Mouse (Mus musculus): ENCODE data around the gene Filip1. TPM values are rescaled to one million over a fixed set of nuclear protein-coding genes. Genes with fewer than 3 reads are reported as not detected.

Gene Filip1
- total RNA-seq, 2 experiments from 2014 or later, result 0.38 TPM; not detected in 1

DNA sequence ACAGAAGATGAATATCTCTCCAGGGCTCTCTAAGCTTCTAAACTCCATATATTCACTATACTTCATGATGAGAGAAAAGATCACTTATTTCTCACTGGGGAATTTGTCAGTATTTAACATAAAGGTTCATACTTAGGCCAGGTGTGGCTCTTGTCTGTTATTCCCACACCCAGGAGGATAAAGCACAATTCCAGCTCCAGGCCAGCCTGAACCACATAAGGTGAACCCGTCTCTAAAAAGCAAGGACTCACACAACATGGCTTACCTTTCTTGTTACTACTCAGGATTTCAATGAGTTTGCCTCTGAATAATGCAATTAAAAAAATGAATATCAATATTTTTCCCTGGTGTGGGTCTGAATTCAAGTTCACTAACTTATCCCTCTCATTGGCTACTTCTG is 23.6 kb downstream of the Filip1 start:
- no peak for ATAC-seq (replicated peaks; ENCODE audit: low FRiP score, poor library complexity, severe bottlenecking)

DNA sequence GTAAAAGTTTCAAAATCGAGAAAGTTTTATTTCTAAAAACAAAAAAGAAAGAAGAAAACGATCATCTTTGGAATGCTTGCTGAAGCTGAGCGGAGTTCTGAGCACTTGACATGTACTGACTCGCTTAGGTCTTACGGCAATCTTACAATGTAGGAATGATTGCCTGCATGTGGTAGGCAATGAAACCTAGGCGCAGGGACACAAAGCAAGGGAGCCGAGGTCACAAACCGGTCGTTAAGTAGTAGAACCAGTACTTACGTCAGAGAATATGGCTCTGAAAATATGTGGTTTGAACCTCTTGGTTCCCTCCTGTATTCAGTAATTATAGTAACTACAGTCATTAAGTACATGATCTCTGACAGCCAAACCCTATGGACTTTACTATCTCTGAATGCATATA is 29.4 kb downstream of the Filip1 start:
- ATAC-seq (replicated peaks; ENCODE audit: low FRiP score, poor library complexity, severe bottlenecking), result no peak

DNA sequence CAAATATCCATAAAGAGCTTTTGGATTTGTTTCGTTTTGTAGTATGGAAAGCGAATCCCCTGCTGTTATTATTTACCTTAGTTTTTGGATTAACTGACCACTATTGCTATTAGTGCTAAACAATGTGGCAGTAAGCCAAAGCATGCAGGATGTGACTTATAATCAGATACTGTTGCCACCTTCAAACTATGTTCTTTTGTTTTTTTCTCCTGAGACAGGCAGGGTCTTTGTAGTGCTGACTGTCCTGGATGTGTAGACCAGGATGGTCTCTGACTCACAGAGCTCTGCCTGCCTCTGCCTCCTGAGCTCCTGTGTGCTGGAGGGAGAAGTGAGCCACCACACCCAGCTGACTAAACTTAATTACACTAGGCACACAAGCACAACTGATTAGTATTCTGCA is 33.4 kb downstream of the Filip1 start:
- ATAC-seq (replicated peaks; ENCODE audit: low FRiP score, poor library complexity, severe bottlenecking), result no peak

DNA sequence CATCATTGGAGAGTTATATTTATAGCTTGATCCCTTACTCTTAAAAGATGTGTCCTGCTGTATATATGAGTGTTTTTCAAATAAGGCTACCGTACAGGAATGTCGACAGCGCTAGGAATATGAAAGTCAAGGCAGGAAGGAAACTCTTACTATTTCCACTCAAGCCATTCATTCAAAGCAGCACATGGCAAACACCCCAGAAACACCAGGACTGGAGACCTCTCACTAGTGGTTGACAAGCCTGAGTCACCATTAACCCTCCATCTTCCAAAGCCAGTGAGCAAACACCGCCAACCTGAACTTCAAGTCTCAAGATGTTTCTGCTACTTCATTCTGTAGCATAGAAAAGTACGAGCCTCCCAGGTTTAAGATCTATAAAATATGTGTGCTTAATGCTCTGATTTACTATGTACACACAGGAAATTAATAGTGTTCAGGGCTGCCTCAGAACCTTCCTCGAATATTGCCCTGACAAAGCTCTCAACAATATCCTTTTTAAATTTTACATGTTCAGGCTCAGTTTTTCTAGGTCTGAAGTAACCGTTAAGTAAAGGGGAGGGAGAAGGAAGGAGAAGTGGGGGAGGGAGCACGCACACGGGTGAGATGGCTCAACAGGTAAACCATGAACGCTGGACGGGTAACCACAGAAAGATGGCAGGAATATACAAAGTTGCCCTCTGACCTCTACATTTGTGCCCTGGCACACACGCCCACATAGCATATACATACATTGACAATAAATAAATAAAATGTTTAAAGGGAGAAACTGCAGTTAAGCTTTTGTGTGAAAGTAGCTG is 34.2 kb downstream of the Filip1 start:
- no peak for ATAC-seq (replicated peaks; ENCODE audit: low FRiP score, poor library complexity, severe bottlenecking)

DNA sequence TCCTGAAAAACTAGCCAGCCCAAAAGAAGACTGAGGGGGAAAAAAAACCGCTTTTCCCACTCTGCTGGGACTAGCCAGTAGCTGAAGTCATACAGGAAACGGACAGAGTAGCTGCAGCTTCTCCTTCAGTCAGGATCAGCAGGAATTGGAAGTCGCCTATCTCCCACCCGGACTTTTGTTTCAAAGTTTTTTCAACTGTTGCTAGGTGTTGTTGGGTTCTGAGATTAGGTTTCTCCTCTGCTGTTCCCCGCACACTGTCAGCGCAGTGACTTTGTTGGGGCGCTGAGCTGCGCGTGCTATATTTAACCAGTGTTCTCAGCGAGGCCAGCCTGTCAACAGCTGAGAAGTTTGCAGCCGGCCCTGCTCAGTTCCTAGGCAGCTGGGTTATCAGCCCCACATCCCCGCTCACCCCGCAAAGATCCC is 35.1 kb downstream of the Filip1 start:
- no peak for ATAC-seq (replicated peaks; ENCODE audit: low FRiP score, poor library complexity, severe bottlenecking)

DNA sequence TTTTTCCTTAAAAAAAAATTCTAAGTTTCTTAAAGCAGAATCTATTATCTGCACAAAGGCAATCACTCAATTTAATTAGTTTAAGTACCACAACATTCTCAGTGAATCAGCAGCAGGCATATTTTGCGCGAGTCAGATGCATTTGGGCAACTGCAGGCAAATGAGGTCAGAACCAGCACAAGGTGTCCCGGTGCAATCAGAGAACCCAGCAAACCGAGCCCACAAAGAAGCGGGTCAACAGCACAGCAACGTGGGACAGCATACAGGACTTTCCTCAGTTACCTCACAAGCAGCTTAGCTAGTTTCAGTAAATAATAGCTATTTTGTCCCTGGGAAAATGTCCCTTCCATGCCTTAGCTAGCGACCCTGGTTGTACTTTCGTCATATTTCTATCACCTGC is 35.9 kb downstream of the Filip1 start:
- ATAC-seq (replicated peaks; ENCODE audit: low FRiP score, poor library complexity, severe bottlenecking), result no peak

DNA sequence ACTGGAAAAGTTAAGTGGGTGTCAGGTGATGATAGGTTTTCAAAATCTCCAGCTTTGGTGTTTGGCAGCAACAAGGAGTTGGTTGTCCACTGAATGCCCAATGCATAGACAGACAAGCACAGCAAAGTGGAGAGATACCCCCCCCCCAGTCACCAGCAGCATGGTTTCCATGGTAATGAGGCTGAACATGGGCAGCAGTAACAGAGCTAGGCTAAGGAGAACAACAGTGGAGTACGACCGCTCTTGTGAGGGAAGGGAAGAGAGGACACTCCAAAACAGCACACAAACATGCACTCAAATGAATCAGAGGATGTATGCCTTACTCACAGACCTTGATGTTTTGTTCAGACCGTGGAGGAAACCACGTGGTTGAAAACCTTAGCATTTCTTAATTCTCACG is 37.5 kb downstream of the Filip1 start:
- ATAC-seq (replicated peaks; ENCODE audit: low FRiP score, poor library complexity, severe bottlenecking), result no peak

DNA sequence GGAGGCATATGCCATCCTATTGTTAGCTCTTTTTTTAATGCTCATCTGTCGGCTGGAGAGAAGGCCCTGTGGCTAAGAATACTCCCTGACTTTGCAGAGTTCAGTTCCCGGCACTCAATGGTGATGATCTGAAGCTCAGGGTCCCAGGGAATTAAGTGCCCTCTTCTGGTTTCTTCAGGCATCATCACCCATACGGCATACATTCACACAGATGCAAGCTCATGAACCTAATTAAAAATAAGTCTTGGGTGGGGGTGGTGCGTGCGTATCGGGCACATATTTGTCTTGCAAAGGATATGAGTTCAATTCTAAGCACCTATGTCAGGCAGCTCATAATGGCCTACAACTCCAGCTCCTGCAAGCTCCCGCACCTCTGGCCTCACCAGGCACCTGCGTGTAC is 39.1 kb downstream of the Filip1 start:
- no peak for ATAC-seq (replicated peaks; ENCODE audit: low FRiP score, poor library complexity, severe bottlenecking)

DNA sequence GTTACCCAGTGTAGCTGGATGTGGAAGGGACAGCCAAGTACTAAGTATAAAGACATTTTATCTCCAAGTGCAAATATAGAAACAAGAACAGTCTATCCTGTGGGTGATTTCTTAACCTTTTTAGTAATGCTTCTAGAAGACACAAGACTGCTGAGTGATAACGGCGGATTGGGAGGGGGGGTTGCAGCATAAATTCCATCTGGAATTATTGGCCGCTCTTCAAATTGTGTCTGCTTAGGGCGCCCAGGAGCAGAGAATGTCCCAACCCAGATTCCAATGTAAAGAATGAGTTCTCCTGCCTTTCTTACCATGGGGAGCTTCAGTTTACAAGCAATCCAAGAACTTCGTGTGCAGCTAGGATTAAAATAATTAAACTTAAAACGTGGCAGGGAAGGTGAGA is 39.9 kb downstream of the Filip1 start:
- ATAC-seq (replicated peaks; ENCODE audit: low FRiP score, poor library complexity, severe bottlenecking), result no peak

DNA sequence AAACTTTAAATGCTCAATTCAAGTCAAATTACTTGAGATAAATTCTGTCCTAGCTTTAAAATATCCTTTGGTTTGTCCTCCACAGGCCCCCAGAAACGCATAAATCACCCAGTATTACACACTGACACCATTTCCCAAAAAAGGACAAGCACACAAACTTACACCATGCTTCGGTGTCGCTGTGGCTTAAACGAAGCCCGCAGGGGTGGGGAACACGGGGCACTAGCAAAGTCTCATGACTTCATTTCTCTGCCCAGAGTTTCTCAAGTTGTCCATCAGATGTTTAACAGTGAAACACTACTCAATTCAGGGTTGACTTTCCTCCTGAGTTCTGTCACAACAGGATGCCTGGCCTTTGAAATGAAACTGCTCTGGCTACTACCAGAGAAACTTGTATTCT is 41.0 kb downstream of the Filip1 start:
- ATAC-seq (replicated peaks; ENCODE audit: low FRiP score, poor library complexity, severe bottlenecking), result no peak

DNA sequence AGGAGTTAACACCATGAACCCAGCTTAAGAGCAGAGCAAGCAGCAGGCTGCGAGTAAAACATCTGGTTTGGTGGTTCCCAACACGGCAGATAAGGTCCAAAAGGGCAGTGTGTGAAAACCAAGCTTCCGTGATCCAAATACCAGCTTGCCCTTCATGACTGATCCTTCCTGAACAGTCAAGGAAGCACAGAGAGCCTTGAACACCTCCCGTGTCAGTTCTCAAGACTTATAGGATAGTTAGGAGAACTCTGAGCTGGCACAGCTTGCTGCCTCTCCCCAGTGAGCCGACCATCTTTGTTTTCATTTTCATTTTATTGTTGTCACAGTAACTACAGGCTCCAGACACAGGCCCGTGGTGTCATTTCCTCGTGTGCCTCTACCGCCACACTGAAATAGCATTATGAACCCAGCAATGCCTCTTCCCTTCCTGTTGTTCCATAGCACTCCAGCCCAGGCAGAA is 42.0 kb downstream of the Filip1 start:
- no peak for ATAC-seq (replicated peaks; ENCODE audit: low FRiP score, poor library complexity, severe bottlenecking)

DNA sequence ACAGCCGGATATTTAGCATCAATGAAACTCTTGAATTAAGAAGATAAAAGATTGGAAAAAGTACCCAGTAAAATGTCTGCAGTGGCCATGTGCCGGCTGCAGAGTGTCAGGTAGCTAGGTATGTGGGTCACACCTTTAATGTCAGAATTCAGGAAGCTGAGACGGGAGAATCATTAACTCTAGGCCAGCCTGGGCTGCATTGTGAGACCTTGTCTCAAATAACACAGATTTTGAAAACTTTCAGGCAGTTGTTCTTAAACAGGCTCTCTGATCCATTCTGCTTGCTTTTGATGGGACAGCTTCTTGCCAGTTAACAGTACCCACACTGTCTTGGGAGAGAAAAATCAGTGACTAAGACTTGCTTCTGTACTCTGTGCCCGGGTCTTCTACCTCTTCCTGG is 43.1 kb downstream of the Filip1 start:
- ATAC-seq (replicated peaks; ENCODE audit: low FRiP score, poor library complexity, severe bottlenecking), result no peak

DNA sequence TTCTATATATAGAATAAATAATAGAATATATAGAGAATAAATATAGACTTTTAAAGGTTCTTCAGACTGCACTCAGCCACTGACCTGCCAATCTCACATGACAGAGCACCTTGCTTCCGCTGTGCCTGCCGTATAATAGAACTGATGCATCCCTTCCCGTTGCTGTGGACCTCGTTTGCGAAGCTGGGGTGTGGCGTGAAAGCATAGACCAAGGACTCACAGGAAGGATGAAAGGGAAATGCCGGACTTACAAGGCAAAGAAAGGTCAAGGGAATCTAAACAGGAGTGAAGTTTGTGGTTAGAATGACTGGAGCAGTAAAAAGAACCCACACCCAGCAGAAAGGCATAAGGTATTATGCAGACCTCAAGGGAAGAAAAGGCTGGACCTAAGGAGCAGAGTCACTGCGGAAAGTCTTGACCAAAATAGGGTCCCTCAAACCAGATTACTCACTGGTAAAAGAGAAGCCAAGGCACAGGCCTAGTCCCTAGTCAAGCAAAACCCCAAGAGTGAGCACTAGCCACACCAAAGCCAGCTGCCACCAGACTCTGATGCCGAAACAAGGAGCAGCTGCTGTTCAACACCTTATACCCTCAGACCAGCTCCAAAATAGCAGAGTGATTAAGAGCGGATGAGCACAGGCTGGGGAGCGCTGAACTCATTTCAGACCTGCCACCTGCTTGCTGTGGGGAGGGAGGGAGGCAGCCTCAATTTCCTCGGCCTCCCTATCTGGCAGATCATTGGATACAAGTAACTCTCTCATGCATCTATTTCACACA is 45.8 kb downstream of the Filip1 start:
- no peak for ATAC-seq (replicated peaks; ENCODE audit: low FRiP score, poor library complexity, severe bottlenecking)

DNA sequence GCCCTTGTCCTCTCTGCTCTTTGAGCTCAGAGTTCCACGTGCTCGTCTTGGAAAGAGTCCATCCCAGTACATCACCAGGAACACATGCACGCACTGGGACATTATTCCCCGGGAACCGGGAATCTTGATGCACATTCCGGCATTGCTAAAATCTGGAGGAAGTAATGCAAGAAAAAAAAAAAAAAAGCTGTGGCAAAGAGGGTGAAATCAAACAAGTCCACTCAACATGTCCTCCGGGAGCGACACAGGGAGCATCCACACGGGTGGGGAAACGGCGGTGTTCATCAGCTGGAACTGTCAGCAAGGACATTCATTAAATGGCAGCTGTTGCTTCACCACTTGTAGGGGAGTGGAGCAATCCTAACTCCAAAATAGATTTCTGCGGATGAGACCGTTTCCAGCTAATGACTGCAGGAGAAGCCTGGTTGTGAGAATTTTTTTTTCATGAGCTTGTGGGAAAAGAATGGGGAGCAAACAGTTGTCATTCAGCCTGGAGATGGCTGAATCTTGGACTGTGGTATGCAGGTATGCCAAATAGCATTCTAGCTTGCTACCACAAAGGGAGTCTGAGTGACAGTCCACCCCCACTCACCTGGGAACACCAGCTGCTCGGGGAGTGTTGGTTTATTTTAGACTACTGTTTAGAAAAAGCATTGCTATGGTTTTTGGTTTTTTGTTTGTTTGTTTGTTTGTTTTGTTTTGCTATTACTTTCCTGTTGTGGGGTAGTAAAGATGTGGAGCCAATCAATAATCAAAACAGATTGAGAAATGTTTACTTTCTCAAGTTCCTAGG is 46.9 kb downstream of the Filip1 start:
- ATAC-seq (replicated peaks; ENCODE audit: low FRiP score, poor library complexity, severe bottlenecking), result no peak

DNA sequence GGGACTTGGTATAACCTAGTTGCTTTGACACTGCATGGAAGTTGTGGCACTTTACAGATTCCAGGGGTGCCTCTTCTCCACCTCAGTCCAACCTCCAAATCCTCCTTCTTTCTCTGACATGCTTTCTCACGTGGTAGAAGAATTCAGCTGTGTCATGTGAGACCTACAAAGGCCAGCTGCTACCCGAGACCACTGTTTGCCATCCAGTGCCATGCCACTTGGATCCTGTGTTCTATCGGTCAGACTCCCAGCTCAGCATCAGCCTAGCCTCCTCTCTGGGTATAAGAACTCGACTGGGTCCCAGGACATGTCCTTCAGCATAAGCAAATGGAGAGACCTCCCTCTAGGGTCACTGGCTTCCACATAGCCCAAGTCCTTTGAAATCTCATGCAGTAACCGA is 47.6 kb downstream of the Filip1 start:
- ATAC-seq (replicated peaks; ENCODE audit: low FRiP score, poor library complexity, severe bottlenecking), result no peak

DNA sequence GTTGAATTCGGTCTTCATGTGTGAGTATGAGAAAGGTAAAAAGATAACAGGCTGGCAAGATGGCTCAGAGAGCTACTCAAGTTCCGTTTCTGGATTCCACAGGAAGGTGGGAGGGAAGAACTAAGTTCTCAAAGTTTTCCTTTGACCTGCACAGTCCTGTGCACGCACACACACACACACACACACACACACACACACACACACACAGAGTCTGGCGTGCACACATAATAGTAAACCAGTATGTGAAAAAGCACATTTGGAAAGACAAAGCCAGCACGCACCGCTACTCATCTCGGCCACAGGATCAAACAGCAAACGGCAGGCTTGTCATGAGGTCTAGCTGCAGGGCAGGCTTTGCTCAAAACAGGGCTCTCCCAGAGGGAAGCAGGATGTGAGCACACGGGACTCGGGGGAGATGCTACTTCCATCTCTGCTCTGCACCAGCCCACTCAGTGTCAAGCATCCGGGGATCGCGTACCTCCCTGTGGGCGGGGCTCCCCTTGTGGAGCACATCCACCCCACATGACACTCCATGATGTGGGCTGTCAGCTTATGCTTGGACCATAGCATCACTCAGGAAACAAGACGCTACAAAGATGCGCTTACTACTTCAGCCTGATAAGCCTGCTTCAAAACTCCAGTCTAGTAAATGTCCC is 50.9 kb downstream of the Filip1 start:
- ATAC-seq (replicated peaks; ENCODE audit: low FRiP score, poor library complexity, severe bottlenecking), result no peak

DNA sequence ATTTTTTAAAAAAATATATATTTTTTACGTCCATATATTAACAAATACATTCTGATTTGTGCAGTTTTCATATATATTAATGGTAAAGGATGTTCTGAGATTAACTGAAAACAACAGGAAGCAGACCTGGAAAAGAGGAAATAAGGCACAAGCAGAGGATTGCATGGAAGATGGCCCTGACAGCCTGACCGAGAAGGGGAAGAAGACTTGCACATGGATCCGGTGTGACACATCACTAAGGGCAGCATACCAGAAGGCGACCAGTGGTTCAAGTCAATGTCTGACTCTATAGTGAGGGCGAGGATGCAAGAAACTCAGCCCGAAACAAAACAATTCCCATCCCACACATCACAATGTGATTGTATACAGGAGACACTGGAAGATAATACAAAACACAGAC is 52.2 kb downstream of the Filip1 start:
- no peak for ATAC-seq (replicated peaks; ENCODE audit: low FRiP score, poor library complexity, severe bottlenecking)

DNA sequence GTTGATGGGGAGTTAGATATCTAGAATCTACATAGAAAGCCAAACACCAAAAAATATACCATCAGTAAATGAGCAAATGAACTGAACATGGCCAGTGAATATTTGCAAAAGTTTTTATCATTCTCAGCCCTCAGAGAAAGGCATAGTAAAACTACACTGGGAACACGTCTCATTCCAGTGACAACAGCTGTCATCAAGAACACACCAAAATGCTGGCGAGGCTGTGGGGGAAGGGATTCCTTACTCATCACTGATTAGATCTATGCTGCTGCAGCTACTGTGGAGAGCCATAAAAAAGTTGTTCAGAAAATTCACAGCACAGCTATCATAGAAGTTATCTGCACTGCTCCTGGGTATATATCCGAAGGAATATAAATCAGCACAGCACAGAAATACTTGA is 54.3 kb downstream of the Filip1 start:
- ATAC-seq (replicated peaks; ENCODE audit: low FRiP score, poor library complexity, severe bottlenecking), result no peak

DNA sequence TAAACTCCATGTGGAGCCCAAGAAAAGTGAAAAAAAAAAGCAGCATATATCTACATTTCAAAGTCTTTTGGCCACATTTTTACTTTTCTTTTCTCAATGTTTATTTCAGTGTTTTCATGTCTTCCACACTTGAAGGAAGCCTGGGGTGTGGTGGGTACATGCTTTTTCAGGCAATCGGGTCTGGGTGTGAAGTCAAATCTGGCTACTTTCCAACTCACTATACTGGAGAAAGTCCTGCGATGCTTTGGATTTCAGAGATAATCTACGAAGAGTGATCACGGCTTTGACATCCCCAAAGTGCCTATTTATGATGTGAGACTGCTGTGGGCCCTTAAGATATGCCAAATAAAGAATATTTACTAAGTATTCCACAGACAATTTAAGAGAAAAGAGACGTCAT is 57.7 kb downstream of the Filip1 start:
- ATAC-seq (replicated peaks; ENCODE audit: low FRiP score, poor library complexity, severe bottlenecking), result no peak

DNA sequence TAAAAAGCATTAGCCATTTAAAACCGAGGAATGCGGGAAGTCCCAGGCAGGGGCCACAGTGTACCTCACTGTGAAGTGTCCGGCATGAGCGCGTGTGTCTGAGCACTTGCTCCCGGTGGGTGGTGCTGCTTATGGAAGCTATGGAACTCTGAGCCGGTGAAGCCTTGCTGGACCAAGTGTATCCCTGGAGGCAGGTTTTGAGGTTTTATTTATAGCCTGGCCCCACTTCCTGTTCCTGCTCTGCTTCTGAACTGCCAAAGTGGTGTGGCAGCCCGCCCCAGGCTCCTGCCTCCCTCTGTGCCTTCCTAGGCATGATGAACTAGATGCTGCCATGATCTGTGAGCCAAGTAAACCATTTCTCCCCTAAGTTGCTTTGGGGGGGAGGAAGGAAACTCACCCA is 60.7 kb downstream of the Filip1 start:
- no peak for ATAC-seq (replicated peaks; ENCODE audit: low FRiP score, poor library complexity, severe bottlenecking)
